Mouse (Mus musculus) thymus, postnatal 10 days (tissue): ENCODE measurements around the gene Atp5g3.
A peak's percentile ranks its signal among the peaks of the same experiment; 100 is the strongest.
"Not testable (repeated sequence)": the region's sequence is repeated elsewhere in the genome, so short reads cannot be mapped to it uniquely, and the experiment has no call there.

ENCODE experiments used
- DNase-seq, 2 experiments: peaks; one replicate each; pipeline ENCODE4 v3.0.0; 2021; ENCODE audit warnings: low spot score in 2 of 2

Gene Atp5g3

GRCm38 (mm10) chr2:73896919-73897318 is 14.2 kb downstream of the Atp5g3 start:
- not testable (repeated sequence) for DNase-seq

- no peak for DNase-seq
These were observed 17.5 kb downstream of the Atp5g3 start for GRCm38 (mm10) chr2:73893473-73894270.

GRCm38 (mm10) chr2:73892464-73893296 is 18.4 kb downstream of the Atp5g3 start, which contains the start of gene Atf2:
TSS of gene Atf2 (minus strand) at chr2:73892639.
- peak; percentile 99 to 100 for DNase-seq

- DNase-seq: no peak
These were observed 19.2 kb downstream of the Atp5g3 start for GRCm38 (mm10) chr2:73891701-73892463.

GRCm38 (mm10) chr2:73885997-73886396 is 25.1 kb downstream of the Atp5g3 start:
- DNase-seq: no peak

- DNase-seq: no peak
These were observed 33.2 kb downstream of the Atp5g3 start for GRCm38 (mm10) chr2:73877891-73878290.

GRCm38 (mm10) chr2:73867764-73868487 is 43.2 kb downstream of the Atp5g3 start:
- peak; percentile 22 to 44 for DNase-seq

- DNase-seq: no peak
These were observed 51.0 kb downstream of the Atp5g3 start for GRCm38 (mm10) chr2:73860046-73860624.
